Mouse (Mus musculus): Measurements from ENCODE around the gene Gm13889.

Gm13889 gene

DNA sequence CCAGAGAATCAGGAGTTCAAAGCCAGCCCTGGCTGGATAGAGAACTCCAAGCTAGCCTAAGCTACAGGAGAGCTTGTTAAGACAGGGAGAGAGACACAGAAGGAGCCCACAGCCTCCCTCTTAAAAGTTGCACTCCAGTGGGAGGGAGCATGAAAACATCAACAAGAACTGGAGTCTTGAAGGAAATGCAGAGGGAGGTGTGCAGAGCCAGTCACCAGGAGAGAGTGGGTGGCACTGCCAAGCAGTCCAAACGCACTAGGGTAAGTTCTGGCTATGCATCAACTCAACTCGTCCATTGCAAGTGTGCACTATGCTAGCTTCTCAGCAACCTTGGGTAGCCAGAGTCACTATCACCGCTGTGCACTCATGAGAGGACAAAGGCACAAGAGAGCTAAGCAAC is 1.2 kb upstream of the Gm13889 start:
- no peak for DNase-seq (ENCODE audit: low spot score)

DNA sequence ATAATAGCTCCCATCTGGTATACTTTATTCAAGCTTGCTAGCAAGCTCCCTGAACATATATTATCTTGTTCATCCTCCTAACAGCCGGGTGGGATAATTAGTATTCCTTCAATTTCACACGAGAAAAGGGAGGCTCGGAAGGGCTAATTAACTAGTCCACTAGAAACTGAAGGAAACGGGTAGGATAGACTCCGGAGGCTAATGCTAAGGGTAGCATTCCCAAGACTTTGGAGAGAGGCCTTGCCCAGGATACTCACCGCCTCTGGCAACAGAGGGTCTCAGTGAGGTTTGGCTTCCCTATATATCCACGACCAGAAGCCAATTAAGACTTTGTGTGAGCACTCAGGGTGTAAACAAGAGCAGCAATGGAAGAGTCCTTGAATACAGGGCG is 779 bp upstream of the Gm13889 start:
- DNase-seq (ENCODE audit: low spot score) = no peak

DNA sequence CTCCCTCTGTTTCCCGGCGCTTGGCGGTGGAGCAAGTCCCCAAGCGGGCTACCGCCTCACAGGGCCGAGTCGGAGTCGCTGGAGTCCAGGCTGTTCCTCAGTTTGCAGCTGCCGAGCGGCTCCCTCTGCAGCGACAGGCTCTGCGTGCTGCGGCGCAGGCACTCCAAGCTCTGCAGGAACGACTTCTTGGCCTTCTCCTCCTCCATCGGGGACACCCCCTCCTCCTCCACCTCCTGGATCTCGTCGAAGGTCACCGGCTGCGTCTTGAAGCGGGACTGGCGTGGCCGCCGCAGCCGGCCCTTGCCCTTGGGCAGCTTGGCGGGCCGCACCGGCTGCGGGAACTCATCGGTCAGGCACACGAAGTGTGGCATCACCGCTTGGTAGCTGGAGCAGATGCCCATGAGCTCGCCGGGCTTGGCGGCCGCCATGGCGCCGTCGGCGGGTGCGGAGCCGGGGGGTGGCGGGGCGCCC is 635 bp downstream of the Gm13889 start:
- DNase-seq (ENCODE audit: low spot score) = peak; percentile 57

- DNase-seq (ENCODE audit: low spot score) = no peak
Observed at GRCm38 (mm10) chr2:93955886-93956285, 1.1 kb downstream of the Gm13889 start.

DNA sequence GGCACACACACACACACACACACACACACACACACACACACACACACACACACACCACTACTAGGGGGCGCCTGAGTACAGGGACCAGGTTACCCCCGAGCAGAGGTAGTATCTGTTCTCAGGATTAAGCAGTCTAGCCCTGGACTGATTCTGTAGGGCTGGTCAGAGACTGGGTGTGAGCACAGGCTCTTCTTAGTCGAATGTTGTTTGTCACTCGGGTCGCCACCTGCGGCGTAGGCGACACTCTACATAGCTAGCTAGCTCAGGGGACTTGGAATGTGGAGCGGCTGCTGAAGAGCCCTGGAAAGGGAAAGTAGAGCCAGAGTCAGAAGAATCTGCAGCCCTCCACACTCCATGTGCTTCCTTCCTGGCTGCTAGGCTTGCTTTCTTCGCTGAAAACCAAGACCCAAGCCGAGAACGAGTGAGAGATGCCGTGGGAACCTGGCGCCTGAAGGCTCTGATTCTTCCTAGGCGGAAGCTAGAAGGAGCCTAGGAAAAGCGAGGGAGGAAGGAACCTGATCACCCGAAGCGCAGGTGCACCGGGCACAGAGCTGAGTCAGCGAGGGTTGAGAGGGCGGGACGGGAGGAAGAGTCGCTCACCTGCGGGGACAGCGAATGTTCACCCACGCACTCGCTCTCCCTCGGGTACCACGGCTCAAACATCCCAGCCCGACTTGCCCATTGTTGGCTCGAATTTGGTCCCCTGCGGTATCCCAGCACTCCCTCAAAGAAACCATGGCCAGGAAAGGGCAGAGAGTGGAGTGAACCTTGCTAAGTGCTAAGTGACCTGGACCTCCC is 2.0 kb downstream of the Gm13889 start:
- no peak for DNase-seq (ENCODE audit: low spot score)

- DNase-seq (ENCODE audit: low spot score) = no peak
Observed at GRCm38 (mm10) chr2:93953726-93954125, 3.3 kb downstream of the Gm13889 start.

DNA sequence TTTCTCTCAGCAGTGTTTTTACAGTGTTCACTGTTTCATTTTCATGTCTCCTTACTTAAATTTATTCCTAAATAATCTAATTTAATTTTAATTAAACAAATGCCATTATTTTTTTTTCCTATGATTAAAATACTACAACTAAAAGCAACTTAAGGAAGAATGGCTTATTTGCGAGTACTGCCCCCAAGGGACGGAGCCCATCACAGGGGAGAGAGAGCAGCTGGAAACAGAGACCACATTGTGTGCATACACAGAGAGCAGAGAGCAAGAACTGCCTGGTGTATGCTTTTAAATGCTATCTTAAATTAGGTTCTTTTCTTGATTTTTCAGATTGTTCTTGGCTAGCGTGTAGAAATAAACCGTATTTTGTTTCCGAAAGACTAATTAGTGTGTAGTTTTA is 10.0 kb downstream of the Gm13889 start:
- DNase-seq (ENCODE audit: low spot score) = no peak

GRCm38 (mm10) chr2:93944855-93945254 is 12.1 kb downstream of the Gm13889 start:
- DNase-seq (ENCODE audit: low spot score) = no peak

DNA sequence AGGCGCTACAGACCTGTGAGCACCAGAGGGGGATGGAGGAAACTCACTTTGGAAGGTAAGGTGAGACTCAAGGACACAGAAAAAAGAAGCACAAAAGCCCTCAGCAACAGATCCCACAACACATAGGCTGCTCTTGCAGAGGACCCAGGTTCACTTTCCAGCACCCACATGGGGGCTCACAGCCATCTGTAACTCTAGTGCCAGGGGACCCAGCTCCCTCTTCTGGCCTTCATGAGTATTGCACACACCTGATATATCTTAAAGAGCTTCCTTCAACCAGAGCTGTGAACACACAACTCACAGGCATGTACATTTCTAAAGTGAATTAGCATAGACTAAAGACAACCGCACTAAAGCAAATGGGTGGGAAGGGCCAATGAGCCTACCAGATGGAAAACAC is 12.9 kb downstream of the Gm13889 start:
- no peak for DNase-seq (ENCODE audit: low spot score)

DNA sequence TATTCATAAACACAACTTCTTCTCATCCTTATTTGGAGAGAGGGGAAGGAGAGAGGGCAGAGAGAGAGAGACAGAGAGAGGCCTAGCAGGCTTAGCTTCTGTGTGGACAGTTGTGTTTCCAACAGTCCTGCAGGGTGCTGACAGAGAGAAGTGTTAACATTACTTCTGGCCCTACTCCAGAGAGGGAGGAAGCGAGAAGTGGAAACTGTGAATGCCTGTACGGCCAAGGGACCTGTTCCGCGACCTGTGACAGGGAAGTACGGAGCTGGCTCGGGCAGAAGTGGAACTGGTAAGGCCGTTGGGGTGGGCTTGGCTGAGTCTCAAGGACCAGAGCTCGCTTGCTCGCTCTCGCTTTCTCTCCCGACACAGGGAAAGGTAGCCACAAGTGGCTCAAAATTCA is 15.3 kb downstream of the Gm13889 start:
- DNase-seq (ENCODE audit: low spot score) = no peak

DNA sequence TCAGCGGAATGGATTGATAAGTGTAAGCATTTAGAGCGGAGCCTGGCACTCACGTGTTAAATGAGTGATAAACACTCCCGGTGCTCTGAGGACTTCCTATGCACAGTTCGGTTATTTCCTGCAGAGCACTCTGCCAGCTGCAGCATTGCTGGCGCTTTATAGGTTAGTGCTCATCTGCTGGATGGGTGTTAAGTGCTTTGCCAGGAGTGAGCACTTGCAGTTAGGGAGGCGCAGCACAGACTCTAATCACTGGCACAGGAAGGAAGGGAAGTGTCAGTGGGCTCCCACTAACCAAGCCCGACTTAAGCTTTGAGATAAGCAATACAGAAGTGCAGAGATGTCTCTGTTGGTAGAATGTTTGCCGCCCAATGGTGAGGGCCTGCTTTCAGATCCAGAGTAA is 18.5 kb downstream of the Gm13889 start:
- DNase-seq (ENCODE audit: low spot score) = no peak

DNA sequence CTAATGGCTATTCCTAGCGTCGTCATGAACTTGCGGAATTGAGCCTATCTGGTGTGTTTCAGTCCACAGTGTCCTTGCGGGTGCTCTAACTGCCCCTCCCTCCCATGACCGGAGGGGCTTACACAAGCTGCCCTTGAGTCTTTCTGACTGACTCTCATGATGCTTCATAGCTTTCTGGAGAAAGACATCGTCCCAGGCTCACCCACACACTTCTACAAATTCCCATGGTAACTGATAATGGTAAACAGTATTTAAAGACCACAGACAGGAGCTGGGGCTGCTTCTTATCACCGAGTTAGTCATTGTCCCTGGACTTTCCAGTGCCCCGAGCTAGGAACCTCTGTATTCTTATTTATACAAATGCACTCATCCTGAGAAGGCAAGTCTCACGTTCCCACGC is 28.1 kb downstream of the Gm13889 start:
- DNase-seq (ENCODE audit: low spot score) = no peak

- DNase-seq (ENCODE audit: low spot score) = no peak
Observed at GRCm38 (mm10) chr2:93927701-93928437, 29.1 kb downstream of the Gm13889 start.

DNA sequence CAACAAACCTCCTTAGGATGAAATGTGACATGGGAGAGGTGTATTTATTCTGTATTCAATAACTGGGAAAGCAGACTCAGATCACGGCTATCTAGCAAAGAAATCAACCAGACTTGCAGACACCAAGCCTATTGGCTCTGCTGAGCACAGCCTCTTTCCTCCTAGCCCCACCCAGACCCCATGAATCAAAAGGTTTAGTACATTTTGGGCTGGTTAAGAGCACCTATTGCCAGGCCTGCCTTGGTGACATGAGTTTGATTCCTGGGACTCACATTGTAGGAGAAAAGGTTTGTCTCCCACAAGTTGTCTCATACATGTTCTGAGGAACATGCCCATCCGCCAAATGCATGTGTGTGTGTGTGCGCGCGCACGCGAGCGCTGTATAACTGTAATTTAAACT is 30.9 kb downstream of the Gm13889 start:
- no peak for DNase-seq (ENCODE audit: low spot score)

- no peak for DNase-seq (ENCODE audit: low spot score)
Observed at GRCm38 (mm10) chr2:93919093-93919492, 37.9 kb downstream of the Gm13889 start.

GRCm38 (mm10) chr2:93913552-93913951 is 43.4 kb downstream of the Gm13889 start:
- no peak for DNase-seq (ENCODE audit: low spot score)

- peak; percentile 35 for DNase-seq (ENCODE audit: low spot score)
Observed at GRCm38 (mm10) chr2:93911942-93912341, 45.1 kb downstream of the Gm13889 start.

GRCm38 (mm10) chr2:93909716-93910115 is 47.3 kb downstream of the Gm13889 start:
- DNase-seq (ENCODE audit: low spot score) = no peak

- DNase-seq (ENCODE audit: low spot score) = peak; percentile 17
Observed at GRCm38 (mm10) chr2:93907519-93908294, 49.3 kb downstream of the Gm13889 start.

- no peak for DNase-seq (ENCODE audit: low spot score)
Observed at GRCm38 (mm10) chr2:93906316-93906715, 50.7 kb downstream of the Gm13889 start.

All from layer of hippocampus, adult 11-12 months (tissue).